Mouse (Mus musculus) lung, adult 2 months (tissue): ENCODE measurements around the gene Gm7102.

Source experiments
- CTCF ChIP-seq: fragments of 200-500 bp; IDR thresholded peaks from 2 replicates; pipeline ENCODE4 v1.5.1; 2011; ENCODE audit warnings: mild to moderate bottlenecking, low read length, control low read depth; ENCODE audit not compliant: insufficient read depth
- POLR2A ChIP-seq: fragments of 200-500 bp; IDR thresholded peaks from 2 replicates; pipeline ENCODE4 v1.6.1; 2011; ENCODE audit warnings: low read depth, mild to moderate bottlenecking, control low read depth, low read length, borderline replicate concordance; ENCODE audit errors: extremely low read depth

- TF ChIP-seq POLR2A (no peak), CTCF (no peak)
These were observed 48.8 kb upstream of the Gm7102 start for GRCm38 (mm10) chr19:61224678-61225525.
